Mouse (Mus musculus) E14TG2a.4 (cell line): ENCODE results near the gene Ralgapa2.

Source experiments
- H3K27me3 ChIP-seq: 2 replicates; pipeline ENCODE4 v1.6.1; 2014; ENCODE audit warnings: low read length, control low read depth; ENCODE audit not compliant: insufficient read depth
- H3K36me3 ChIP-seq: 2 replicates; pipeline ENCODE4 v1.6.1; 2014; ENCODE audit warnings: low read length, control low read depth; ENCODE audit not compliant: insufficient read depth
- H3K4me1 ChIP-seq: replicated peaks from 2 replicates; pipeline ENCODE4 v1.6.1; 2014; ENCODE audit warnings: low read depth, low read length, control low read depth
- H3K4me3 ChIP-seq: replicated peaks from 2 replicates; pipeline ENCODE4 v1.5.1; 2014; ENCODE audit warnings: mild to moderate bottlenecking, low read length
- H3K9me3 ChIP-seq: 2 replicates; pipeline ENCODE4 v1.6.1; 2014; ENCODE audit warnings: low read length, control low read depth
- CTCF ChIP-seq: conservative IDR thresholded peaks from 2 replicates; pipeline ENCODE4 v1.5.1; 2014; ENCODE audit warnings: low read length
- NANOG ChIP-seq: IDR thresholded peaks from 2 replicates; pipeline ENCODE4 v1.6.1; 2014; ENCODE audit warnings: borderline replicate concordance, low read length, mixed read lengths
- POU5F1 ChIP-seq: IDR thresholded peaks from 2 replicates; pipeline ENCODE4 v1.6.1; 2014; ENCODE audit warnings: low read length, borderline replicate concordance

The Ralgapa2 gene

GRCm38 (mm10) chr2:146511911-146512580, at the start of gene Ralgapa2:
TSS of gene Ralgapa2 (minus strand) at chr2:146512344.
- no peaks in the 10 kb centered on the region for H3K9me3 ChIP-seq
- H3K36me3 ChIP-seq: no peaks in the 10 kb centered on the region
- H3K27me3 ChIP-seq: no peaks in the 10 kb centered on the region
- TF ChIP-seq NANOG (no peak), CTCF (no peak), POU5F1 (no peak)
- H3K4me3 ChIP-seq: peak within 1 kb of the TSS; percentile 99
- H3K4me1 ChIP-seq: peaks cover 12% of the 10 kb centered on the region

GRCm38 (mm10) chr2:146561505-146561904, 49.4 kb upstream of the Ralgapa2 start:
- Histone ChIP-seq H3K36me3 (no peaks in the 10 kb centered on the region), H3K27me3 (0 out of 2 replicates have a peak, but pooled peaks cover 2% of the 10 kb centered on the region), H3K4me1 (no peaks in the 10 kb centered on the region), H3K9me3 (no peaks in the 10 kb centered on the region), H3K4me3 (no peak overlapping the region)
- TF ChIP-seq POU5F1 (no peak), CTCF (no peak), NANOG (no peak)

- H3K9me3 ChIP-seq: no peaks in the 10 kb centered on the region
- TF ChIP-seq NANOG (no peak), POU5F1 (no peak), CTCF (no peak)
- no peak overlapping the region for H3K4me3 ChIP-seq
Measured at GRCm38 (mm10) chr2:146560633-146561043, 48.5 kb upstream of the Ralgapa2 start.

GRCm38 (mm10) chr2:146556148-146556547, 44.0 kb upstream of the Ralgapa2 start:
- no peaks in the 10 kb centered on the region for H3K9me3 ChIP-seq
- no peaks in the 10 kb centered on the region for H3K36me3 ChIP-seq
- H3K4me1 ChIP-seq: no peaks in the 10 kb centered on the region
- no peak for TF ChIP-seq POU5F1
- no peak for TF ChIP-seq NANOG
- no peak overlapping the region for H3K4me3 ChIP-seq
- no peaks in the 10 kb centered on the region for H3K27me3 ChIP-seq

More at GRCm38 (mm10) chr2:146560633-146561043, 48.5 kb upstream of the Ralgapa2 start:
- Histone ChIP-seq H3K4me1 (no peaks in the 10 kb centered on the region), H3K36me3 (no peaks in the 10 kb centered on the region), H3K27me3 (0 out of 2 replicates have a peak, but pooled peaks cover 2% of the 10 kb centered on the region)

- Histone ChIP-seq H3K9me3 (no peaks in the 10 kb centered on the region), H3K27me3 (no peaks in the 10 kb centered on the region), H3K4me1 (no peaks in the 10 kb centered on the region), H3K4me3 (no peak overlapping the region), H3K36me3 (no peaks in the 10 kb centered on the region)
- TF ChIP-seq POU5F1: no peak
- no peak for TF ChIP-seq CTCF
- TF ChIP-seq NANOG: no peak
Measured at GRCm38 (mm10) chr2:146555351-146555750, 43.2 kb upstream of the Ralgapa2 start.

- Histone ChIP-seq H3K4me3 (no peak overlapping the region), H3K36me3 (no peaks in the 10 kb centered on the region), H3K4me1 (peaks cover 11% of the 10 kb centered on the region), H3K9me3 (no peaks in the 10 kb centered on the region), H3K27me3 (no peaks in the 10 kb centered on the region)
- TF ChIP-seq NANOG (no peak), POU5F1 (no peak), CTCF (no peak)
Measured at GRCm38 (mm10) chr2:146553701-146554100, 41.6 kb upstream of the Ralgapa2 start.

- no peak overlapping the region for H3K4me3 ChIP-seq
- TF ChIP-seq NANOG (no peak), POU5F1 (no peak), CTCF (no peak)
- H3K36me3 ChIP-seq: no peaks in the 10 kb centered on the region
- H3K9me3 ChIP-seq: no peaks in the 10 kb centered on the region
- no peaks in the 10 kb centered on the region for H3K27me3 ChIP-seq
- peaks cover 13% of the 10 kb centered on the region for H3K4me1 ChIP-seq
Measured at GRCm38 (mm10) chr2:146551818-146552217, 39.7 kb upstream of the Ralgapa2 start.

GRCm38 (mm10) chr2:146549111-146549776, 37.1 kb upstream of the Ralgapa2 start:
- no peak overlapping the region for H3K4me3 ChIP-seq
- H3K36me3 ChIP-seq: no peaks in the 10 kb centered on the region
- H3K27me3 ChIP-seq: no peaks in the 10 kb centered on the region
- H3K4me1 ChIP-seq: peaks cover 18% of the 10 kb centered on the region
- H3K9me3 ChIP-seq: no peaks in the 10 kb centered on the region
- TF ChIP-seq POU5F1: no peak
- no peak for TF ChIP-seq CTCF
- TF ChIP-seq NANOG: no peak
